Mouse (Mus musculus): Measurements from ENCODE around the gene Pafah1b1. TPM values are rescaled to one million over a fixed set of nuclear protein-coding genes. Genes with fewer than 3 reads are reported as not detected.

Pafah1b1 gene
- 45.8 and 50.4 TPM in 2 replicates for polyA plus RNA-seq (2015; fragmentation: Nextera tagmentation; extraction: Ambion mirVana)

DNA sequence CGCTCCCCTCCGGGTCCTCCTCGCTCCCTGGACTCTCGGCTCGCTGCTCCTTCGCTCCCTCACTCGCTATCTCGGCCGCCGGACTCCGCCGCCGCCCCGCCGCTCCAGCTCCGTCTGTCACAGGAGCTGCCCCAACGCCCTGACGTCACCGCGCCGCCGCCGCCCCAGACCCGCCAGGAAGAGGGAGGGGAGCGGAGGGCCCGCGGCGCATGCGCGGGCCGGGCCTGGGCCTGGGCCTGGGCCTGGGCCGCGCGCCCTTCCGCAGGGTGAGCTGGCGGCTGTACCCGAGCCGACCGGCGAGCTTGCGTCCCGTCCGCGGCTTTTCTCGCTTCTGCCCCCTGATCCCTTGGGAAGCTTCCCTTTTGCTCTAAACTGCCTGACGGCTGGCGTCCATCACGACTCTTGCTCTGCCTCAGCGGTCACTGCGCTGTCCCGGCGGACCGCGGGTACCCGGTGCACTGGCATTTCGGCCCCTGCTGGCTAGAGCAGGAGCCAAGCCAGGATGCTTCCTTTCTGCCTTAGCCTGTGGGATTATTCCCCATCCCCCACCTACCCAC lies at the start of gene Pafah1b1:
TSS of gene Pafah1b1 (minus strand) at position 436 of the 557 bp plus-strand sequence.
- Histone ChIP-seq H3K27ac (replicated peaks) (peak within 1 kb of the TSS; percentile 100), H3K4me3 (peak within 1 kb of the TSS; percentile 86), H3K36me3 (no peaks in the 10 kb centered on the region), H3K9me3 (no peaks in the 10 kb centered on the region), H3K4me1 (replicated peaks) (peaks cover 32% of the 10 kb centered on the region), H3K4me2 (peak within 1 kb of the TSS; percentile 70), H3K27me3 (no peaks in the 10 kb centered on the region), H3K9ac (peak within 1 kb of the TSS; percentile 96)
- peak; percentile 97 for ATAC-seq (ENCODE audit: low FRiP score, low read depth)
- WGBS = 0% methylated on average over 28 of the region's 56 CpGs

DNA sequence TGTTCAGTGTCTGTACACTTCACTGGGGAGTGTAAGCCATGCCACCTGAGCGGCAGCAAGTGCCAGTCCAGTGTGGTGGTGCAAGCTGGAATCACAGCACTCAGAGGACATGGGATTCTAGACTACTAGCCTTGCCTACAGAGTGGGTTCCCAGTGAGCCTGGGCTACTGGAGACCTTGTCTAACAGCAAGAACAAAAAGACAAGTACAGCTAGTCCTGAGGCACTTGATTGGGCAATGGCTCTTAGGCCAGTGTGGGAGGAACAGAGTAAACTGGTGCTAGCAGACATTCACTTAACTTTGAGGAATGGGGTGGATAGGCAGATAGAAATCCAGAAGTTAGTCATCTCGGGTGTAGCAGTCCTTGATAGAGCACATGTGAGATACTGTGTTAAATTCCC lies 47.9 kb upstream of the Pafah1b1 start:
- Histone ChIP-seq H3K36me3 (peaks cover 24% of the 10 kb centered on the region), H3K4me3 (no peak overlapping the region), H3K27ac (replicated peaks) (no peak overlapping the region), H3K4me2 (no peak overlapping the region), H3K27me3 (no peaks in the 10 kb centered on the region), H3K4me1 (replicated peaks) (peaks cover 21% of the 10 kb centered on the region), H3K9ac (no peak overlapping the region), H3K9me3 (no peaks in the 10 kb centered on the region)
- WGBS = 94% methylated on average over 2 of the region's 2 CpGs
- no peak for ATAC-seq (ENCODE audit: low FRiP score, low read depth)

DNA sequence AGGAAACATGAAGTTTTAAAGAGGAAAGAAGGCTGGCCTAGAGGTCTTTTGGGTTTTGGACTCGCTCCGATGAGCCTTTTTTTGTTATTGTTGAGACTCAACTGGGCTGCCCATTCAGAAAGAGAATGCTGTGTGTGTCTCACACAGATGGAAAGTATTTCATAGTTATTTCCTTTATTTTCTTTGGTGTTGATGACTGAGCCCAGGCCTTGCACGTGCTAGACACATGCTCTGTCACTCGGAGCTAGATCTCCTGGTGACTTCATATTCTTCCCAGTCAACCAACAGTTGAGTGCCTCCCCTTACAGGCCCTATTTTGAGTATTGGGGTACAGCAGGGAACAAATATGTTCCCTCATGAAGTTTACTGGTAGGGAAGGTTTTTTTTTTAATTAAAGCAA lies 47.2 kb upstream of the Pafah1b1 start:
- Histone ChIP-seq H3K27me3 (no peaks in the 10 kb centered on the region), H3K4me2 (peak overlapping the region; percentile 82), H3K4me3 (peak overlapping the region; percentile 56), H3K9me3 (no peaks in the 10 kb centered on the region), H3K4me1 (replicated peaks) (peaks cover 21% of the 10 kb centered on the region), H3K27ac (replicated peaks) (no peak overlapping the region), H3K36me3 (peaks cover 24% of the 10 kb centered on the region), H3K9ac (no peak overlapping the region)
- no peak for ATAC-seq (ENCODE audit: low FRiP score, low read depth)
- WGBS = 63% methylated on average over 4 of the region's 4 CpGs

DNA sequence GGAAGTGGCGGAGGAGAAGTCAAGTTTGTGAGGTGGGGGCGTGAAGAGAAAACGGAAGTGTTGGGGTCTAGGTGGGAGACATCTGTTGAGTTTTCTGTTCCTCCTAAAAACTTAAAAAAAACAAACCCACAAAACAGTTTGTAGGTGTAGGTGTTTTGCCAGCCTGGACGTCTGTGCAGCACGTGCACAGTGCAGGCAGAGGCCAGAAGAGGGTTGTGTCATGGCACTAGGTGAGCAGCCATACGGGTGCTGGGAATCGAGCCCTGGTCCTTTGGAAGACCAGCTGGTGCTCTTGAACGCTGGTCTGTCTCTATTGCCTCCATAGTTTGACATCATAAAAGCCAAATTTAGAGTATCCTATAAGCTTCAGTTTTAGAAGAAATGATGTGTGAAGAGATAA lies 46.8 kb upstream of the Pafah1b1 start:
- peak; percentile 23; the same call in 1 of the 2 replicates for ATAC-seq (ENCODE audit: low FRiP score, low read depth)
- H3K36me3 ChIP-seq = peaks cover 24% of the 10 kb centered on the region
- peak overlapping the region; percentile 82 for H3K4me2 ChIP-seq
- peaks cover 21% of the 10 kb centered on the region for H3K4me1 ChIP-seq (replicated peaks)
- H3K9me3 ChIP-seq = no peaks in the 10 kb centered on the region
- H3K27me3 ChIP-seq = no peaks in the 10 kb centered on the region
- peak overlapping the region; percentile 87 for H3K27ac ChIP-seq (replicated peaks)
- peak overlapping the region; percentile 56 for H3K4me3 ChIP-seq
- peak overlapping the region; percentile 60 for H3K9ac ChIP-seq
- 15% methylated on average over 8 of the region's 8 CpGs for WGBS

DNA sequence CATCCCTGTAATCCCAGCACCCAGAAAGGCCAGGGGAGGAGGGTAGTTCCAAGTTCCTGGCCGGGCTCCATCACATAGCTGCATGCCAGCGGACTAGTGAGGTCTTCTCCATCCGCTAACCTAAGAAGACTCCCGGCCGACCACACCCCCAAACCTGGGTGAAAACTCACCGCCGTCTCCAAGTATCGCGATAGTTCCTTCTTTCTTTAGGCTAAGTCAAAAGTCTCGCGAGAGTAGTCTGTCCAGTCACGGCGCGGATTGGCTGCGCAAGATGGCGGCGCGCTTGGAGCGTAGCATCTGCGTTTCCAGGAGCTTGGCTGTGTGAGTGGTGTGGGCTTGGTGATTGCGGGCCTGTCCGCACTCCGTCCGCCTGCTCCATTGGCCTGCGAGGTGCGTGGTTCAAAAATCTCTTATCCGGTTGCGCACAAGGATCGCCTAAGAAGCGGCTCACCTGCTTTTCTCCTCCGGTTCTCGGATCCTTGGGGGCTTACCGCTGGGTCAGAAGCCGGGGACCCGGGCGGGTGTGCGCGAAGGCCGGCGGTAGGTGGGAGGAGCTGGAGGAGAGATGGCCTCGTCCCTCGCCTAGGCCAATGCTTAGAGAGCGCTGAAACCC lies 46.2 kb upstream of the Pafah1b1 start, which contains the start of gene Mettl16:
TSS of gene Mettl16 (plus strand) at position 236 of the 613 bp plus-strand sequence.
- ATAC-seq (ENCODE audit: low FRiP score, low read depth) = peak; percentile 98
- Histone ChIP-seq H3K27me3 (no peaks in the 10 kb centered on the region), H3K4me2 (peak within 1 kb of the TSS; percentile 82), H3K4me3 (peak within 1 kb of the TSS; percentile 56), H3K27ac (replicated peaks) (peak within 1 kb of the TSS; percentile 87), H3K9ac (peak within 1 kb of the TSS; percentile 60), H3K9me3 (no peaks in the 10 kb centered on the region), H3K36me3 (peaks cover 20% of the 10 kb centered on the region), H3K4me1 (replicated peaks) (peaks cover 21% of the 10 kb centered on the region)
- under 1% methylated on average over 43 of the region's 43 CpGs for WGBS

DNA sequence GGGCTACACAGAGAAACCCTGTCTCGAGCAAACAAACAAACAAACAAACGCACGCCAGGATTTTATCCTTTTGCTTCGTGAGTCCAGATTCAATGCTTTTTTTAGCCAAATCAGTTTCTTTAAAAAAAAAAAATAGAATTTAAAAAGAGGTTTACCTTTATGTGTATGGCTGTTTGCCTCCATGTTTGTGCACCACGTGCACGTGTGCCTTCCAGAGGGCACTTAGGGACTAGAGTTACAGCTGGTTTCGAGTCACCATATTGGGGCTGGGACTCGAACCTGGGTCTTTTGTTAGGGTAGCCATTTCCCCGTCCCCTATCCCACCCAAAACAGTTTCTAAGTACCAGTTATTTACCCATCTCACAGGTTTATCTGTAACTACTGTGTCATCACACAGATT lies 45.6 kb upstream of the Pafah1b1 start:
- Histone ChIP-seq H3K27me3 (no peaks in the 10 kb centered on the region), H3K36me3 (peaks cover 13% of the 10 kb centered on the region), H3K4me3 (peak overlapping the region; percentile 56), H3K4me2 (peak overlapping the region; percentile 82), H3K4me1 (replicated peaks) (peaks cover 21% of the 10 kb centered on the region), H3K9ac (peak overlapping the region; percentile 60), H3K9me3 (no peaks in the 10 kb centered on the region), H3K27ac (replicated peaks) (peak overlapping the region; percentile 87)
- ATAC-seq (ENCODE audit: low FRiP score, low read depth) = no peak
- 79% methylated on average over 9 of the region's 9 CpGs for WGBS

DNA sequence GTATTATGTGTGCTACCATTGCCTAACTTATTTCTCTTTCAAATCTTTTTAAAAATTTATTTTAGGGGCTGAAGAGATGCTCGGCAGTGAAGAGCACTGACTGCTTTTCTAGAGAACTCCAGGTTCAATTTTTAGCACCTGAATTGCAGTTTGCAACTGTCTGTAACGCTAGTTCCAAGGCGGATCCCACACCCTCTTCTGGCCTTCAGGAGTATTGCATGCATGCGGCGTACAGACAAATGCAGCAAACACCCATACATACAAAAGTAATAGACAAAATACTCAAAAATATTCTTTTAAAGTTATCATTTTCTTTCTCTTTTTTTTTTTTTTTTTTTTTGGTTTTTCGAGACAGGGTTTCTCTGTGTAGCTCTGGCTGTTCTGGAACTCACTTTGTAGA lies 43.6 kb upstream of the Pafah1b1 start:
- Histone ChIP-seq H3K27me3 (no peaks in the 10 kb centered on the region), H3K4me1 (replicated peaks) (peaks cover 21% of the 10 kb centered on the region), H3K9ac (no peak overlapping the region), H3K4me2 (no peak overlapping the region), H3K9me3 (no peaks in the 10 kb centered on the region), H3K4me3 (no peak overlapping the region), H3K27ac (replicated peaks) (no peak overlapping the region), H3K36me3 (no peaks in the 10 kb centered on the region)
- ATAC-seq (ENCODE audit: low FRiP score, low read depth) = no peak
- WGBS = 41% methylated on average over 5 of the region's 6 CpGs

DNA sequence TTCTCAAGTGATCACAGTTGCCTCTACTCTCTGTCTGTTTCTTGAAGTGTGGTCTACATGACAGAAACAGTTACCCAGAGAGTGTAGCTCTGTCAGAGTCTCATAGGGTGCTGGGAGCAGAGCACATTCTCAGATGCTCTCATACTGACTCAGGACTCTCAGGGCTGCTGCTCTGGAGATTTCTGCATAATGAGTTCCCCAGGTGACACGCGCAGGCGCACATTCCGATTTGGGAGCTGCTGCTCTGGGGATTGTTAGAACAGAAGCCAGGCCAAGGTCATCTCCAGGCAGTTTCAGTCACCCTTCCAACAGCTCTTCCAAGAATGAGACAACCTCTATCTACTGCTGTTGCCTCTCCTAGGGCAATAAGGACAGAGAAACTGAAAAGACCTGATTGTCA lies 43.0 kb upstream of the Pafah1b1 start:
- ATAC-seq (ENCODE audit: low FRiP score, low read depth) = no peak
- WGBS = 83% methylated on average over 4 of the region's 4 CpGs
- Histone ChIP-seq H3K27me3 (no peaks in the 10 kb centered on the region), H3K36me3 (no peaks in the 10 kb centered on the region), H3K9me3 (no peaks in the 10 kb centered on the region), H3K27ac (replicated peaks) (no peak overlapping the region), H3K4me1 (replicated peaks) (peaks cover 20% of the 10 kb centered on the region), H3K4me3 (no peak overlapping the region), H3K4me2 (no peak overlapping the region), H3K9ac (no peak overlapping the region)

DNA sequence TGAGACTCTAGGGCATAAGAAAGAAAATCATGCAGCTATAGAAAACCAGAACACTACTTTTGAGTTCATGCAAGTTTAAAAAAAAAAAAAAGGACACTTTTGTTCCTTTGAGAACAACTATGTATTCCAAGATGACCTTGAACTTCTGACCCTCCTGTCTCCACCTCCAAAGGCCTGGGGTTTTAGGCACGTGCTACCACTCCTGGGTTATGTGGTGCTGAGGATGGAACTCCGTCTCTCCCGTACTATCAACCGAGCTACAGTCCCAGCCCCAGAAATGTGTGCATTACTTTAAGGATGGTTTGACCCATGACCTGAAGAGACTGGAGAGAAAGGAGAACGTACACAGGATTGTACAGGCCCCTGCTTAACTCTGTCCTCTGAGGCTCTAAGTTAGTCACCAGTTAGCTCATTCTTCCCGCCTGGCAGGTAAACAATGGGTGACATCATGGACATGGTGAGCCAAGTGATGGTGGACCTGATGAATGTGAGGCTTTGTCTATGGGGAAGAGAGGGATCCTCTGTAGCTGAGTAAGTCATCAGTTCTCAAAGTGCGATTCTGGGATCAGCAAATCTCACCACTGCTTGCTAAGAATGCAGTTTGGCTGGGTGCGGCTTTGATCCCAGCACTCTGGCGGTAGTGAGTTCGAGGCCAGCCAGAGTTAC lies 39.6 kb upstream of the Pafah1b1 start:
- no peaks in the 10 kb centered on the region for H3K36me3 ChIP-seq
- no peak overlapping the region for H3K9ac ChIP-seq
- H3K4me2 ChIP-seq = no peak overlapping the region
- H3K9me3 ChIP-seq = no peaks in the 10 kb centered on the region
- WGBS = 80% methylated on average over 10 of the region's 10 CpGs
- no peaks in the 10 kb centered on the region for H3K27me3 ChIP-seq
- H3K4me3 ChIP-seq = no peak overlapping the region
- H3K4me1 ChIP-seq (replicated peaks) = no peaks in the 10 kb centered on the region
- ATAC-seq (ENCODE audit: low FRiP score, low read depth) = no peak
- H3K27ac ChIP-seq (replicated peaks) = no peak overlapping the region

DNA sequence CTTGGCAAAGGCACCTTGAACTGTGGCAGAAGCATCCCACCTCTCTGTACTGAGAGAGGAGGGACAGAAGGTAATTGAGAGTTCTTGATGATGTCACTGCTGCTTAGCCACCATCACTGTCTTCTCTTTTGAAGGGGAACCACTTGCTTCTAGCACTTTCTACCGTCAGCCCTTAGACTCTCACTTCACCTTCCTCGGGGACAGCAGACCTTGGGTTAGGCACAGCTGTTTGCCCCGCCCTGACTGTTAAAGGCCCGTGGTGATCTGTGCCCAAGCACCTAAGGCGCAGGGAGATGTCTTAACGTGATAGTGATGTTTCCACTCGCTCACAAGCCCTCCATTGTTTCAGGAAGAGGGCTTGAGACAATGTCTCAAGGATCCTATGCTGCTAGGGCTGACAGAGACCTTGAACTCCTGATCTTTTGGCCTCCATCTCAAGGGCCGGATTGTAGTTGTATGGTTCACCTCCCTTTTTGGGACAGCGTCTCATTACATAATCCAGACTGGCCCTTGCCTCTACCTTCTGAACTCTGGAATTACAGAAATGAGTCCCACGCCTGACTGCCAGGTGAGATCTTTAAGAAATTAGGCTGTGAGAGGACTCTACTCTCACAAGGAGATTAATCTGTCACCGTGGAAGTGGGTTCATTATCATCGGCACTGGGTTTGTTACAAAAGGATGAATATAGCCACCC lies 36.7 kb upstream of the Pafah1b1 start:
- Histone ChIP-seq H3K4me3 (no peak overlapping the region), H3K4me1 (replicated peaks) (no peaks in the 10 kb centered on the region), H3K27ac (replicated peaks) (no peak overlapping the region), H3K4me2 (no peak overlapping the region), H3K9ac (no peak overlapping the region), H3K9me3 (no peaks in the 10 kb centered on the region), H3K36me3 (no peaks in the 10 kb centered on the region), H3K27me3 (no peaks in the 10 kb centered on the region)
- WGBS = 78% methylated on average over 12 of the region's 12 CpGs
- ATAC-seq (ENCODE audit: low FRiP score, low read depth) = no peak

DNA sequence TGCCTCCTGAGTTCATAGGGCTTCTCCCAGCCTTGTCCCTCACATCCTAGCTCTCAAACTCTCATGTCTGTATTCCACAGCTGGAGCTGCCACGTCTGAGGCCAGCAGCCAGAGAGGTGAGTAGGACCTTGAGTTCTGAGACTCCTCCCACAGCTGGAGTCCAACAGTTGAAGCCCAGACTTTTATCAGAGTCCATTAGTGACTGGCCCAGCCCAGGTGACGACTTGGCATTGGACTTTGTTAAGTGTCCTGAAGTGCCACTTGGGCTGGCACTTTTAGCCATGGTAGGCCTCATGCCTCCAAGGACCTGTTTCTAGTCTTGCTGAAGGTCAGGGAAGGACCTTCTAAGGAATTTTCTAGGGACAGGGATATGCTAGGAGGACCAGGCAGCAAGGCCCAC lies 32.2 kb upstream of the Pafah1b1 start:
- no peak overlapping the region for H3K9ac ChIP-seq
- no peak for ATAC-seq (ENCODE audit: low FRiP score, low read depth)
- no peaks in the 10 kb centered on the region for H3K9me3 ChIP-seq
- no peak overlapping the region for H3K4me3 ChIP-seq
- H3K4me1 ChIP-seq (replicated peaks) = no peaks in the 10 kb centered on the region
- 61% methylated on average over 2 of the region's 2 CpGs for WGBS
- no peak overlapping the region for H3K4me2 ChIP-seq
- H3K36me3 ChIP-seq = no peaks in the 10 kb centered on the region
- H3K27ac ChIP-seq (replicated peaks) = no peak overlapping the region
- H3K27me3 ChIP-seq = no peaks in the 10 kb centered on the region

Data from hindbrain, embryonic 15.5 days (tissue).